Mouse (Mus musculus) bone marrow macrophage, adult 2 months (primary cell): Measurements from ENCODE around the gene Rpf1.

ENCODE experiments used
- CTCF ChIP-seq: IDR thresholded peaks from 2 replicates; pipeline ENCODE4 v1.5.1; 2012; ENCODE audit warnings: low read depth, mild to moderate bottlenecking, low read length, moderate library complexity
- POLR2A ChIP-seq: IDR thresholded peaks from 2 replicates; pipeline ENCODE4 v1.6.1; 2012; ENCODE audit warnings: mild to moderate bottlenecking, low read depth, low read length, borderline replicate concordance

- no peak for TF ChIP-seq CTCF
- TF ChIP-seq POLR2A: no peak
These were observed 20.4 kb downstream of the Rpf1 start for GRCm38 (mm10) chr3:146500810-146501201.
